Mouse (Mus musculus): Measurements from ENCODE around the gene Lrp6.

DNA sequence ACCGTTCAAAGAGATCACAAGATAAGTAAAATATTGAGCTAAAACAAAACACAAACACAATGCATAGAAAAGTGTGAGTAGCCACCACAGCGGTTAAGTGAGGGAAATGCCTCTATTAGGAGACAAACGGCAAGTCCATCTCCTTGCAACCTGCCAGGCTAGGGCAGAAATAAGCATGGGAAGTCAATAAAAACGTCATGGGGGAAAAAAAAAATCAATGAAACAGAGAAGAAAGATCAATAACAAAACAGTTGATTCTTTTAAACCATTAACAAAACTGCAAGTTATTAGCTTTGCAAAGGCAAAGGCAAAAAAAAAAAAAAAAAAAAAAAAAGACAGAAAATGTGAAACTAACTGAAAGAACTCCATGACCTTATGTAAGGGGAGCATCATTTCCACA, 49.6 kb downstream of the Lrp6 start:
- TF ChIP-seq CTCF (IDR thresholded peaks at IDR 0.05; ENCODE audit: borderline replicate concordance, insufficient read depth, low read depth, low read length) (no peak), POLR2A (IDR thresholded peaks at IDR 0.05; ENCODE audit: borderline replicate concordance, insufficient read depth, low read length) (no peak)

Data from cerebellum, adult 2 months (tissue).